Mouse (Mus musculus) frontal cortex, postnatal 14 days (tissue): ENCODE data around the gene Oit1.
A peak's percentile ranks its signal among the peaks of the same experiment; 100 is the strongest.

ENCODE experiments used
- DNase-seq, 2 experiments: peaks; one replicate each; pipeline ENCODE4 v3.0.0; 2022; ENCODE audit warnings: low spot score in 2 of 2

The Oit1 gene

DNA sequence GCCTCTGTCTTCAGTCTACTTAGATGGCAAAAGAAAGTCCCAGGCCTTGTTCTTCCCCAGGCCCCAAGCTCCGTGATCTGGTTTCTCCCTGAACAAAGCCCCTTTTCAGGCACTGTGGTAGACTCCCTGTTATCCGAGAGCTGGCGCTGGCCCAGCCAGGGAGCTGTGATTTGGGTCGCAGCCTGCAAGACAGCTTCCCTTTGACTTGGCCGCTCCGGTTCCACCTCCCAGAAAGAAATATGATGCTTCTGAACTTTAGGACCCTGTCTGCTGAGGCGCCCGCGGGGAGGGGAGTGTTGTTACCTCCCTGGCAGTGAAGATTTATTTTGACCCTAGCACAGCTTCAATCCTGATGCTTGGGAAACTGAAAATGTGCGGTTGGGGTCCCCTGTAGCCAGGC is 42.6 kb downstream of the Oit1 start:
- no peak for DNase-seq

DNA sequence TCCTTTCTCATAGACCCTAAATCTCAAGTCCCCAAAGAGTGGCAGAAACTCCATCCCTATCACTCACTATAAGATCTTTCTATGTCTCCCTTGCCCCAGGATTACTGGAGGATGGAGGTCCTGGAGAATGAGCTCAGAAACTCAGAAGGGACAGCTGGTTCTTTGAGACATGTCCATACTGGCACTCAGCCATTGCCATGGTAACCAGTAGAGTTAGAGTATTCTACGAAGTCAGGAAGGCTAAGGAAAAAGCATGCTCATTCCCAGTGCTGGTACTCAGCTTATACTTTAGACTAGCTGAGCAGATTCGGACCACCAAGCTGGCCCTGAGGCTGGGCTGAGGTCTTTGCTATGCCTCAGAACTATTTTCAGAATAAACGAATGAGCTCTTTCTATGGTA is 44.0 kb downstream of the Oit1 start:
- DNase-seq, result no peak

DNA sequence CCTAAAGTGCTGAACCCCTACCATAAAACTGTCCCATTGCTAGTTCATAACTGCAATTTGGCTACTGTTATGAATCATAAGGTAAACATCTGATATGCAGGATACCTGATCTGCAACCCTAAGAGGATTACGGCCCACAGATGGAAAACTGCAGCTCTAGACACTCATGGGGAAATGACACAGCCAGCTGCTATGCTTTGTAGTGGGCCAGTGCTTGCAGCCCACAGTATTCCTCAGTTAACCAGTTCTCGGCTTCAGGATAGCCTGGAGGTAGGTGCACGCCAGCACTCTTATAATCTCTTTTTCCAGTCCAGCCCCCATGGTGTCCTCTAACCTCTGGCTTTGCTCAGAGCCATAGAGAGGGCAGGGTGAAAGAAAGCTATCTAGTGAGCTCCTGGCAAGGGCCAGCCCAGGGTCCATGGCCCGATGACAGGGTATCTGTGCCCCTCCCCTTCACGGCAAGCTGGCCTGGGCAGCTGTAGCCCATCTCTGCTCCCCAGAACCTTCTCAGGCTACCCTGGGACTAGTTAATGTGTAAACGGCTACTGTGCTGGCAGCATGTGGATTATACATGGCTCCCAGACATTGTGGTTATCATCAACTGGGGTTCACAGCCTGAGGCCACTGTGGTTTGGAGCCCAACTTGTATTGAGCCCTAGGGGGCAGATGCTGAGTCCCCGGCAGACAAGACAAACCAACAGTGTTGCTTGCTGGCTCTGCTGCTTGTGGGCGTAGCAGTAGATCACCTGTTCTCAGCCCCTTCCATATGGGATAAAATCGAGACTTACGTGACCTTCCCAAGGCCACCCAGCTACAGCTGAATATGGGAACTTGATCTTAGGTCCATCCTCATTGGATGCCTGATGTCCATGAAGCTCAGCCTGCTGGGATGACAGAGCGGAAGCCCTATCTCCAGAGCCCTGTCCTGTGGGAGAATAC is 46.0 kb downstream of the Oit1 start:
- no peak for DNase-seq

DNA sequence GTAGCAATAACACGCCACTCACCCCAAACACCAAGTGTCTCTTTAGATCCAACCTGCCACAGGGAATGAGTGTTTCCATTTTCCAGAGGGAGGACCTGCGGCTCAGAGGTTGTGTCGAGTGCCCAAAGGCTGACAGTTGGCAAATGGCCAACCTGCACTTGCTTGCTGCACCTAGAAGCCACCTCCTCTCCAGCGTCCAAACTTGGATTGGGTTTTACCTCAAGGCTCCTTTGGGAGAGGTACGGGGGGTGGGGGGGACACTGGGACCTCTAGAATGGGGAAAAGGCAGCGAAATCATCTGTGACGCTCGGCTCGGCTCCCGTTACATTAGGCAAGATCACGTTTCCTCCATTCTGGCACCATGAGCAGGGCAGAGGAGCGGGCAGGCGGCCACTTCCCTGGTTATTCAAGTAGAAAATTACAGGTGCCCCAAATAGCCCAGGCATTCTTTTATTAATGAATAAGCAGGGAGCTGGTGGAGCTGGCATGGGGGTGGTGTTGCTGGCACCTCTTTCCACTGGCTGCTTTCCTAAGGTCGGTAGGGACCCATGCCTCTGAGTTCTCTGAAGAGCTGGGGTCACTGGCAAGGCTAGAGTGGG is 47.1 kb downstream of the Oit1 start:
- no peak for DNase-seq

DNA sequence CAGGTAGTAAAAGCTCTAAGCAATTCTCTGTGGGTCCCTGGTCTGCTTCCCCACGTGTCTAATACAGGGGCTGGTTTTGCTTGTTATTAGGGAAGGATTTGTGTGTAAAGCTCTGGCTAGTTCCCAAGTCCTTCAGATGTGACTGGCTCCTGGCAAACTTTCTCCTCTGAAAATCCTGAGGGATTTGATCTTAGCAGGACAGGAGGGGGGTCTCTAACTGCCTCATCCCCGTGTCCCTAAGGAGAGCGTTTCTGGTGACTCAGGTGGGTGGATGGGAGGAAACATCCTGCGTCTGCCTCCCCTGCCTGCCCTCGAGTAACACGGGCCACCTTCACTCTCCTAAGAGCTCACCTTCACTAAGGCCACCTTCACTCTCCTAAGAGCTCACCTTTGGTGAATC is 48.2 kb downstream of the Oit1 start:
- no peak for DNase-seq

DNA sequence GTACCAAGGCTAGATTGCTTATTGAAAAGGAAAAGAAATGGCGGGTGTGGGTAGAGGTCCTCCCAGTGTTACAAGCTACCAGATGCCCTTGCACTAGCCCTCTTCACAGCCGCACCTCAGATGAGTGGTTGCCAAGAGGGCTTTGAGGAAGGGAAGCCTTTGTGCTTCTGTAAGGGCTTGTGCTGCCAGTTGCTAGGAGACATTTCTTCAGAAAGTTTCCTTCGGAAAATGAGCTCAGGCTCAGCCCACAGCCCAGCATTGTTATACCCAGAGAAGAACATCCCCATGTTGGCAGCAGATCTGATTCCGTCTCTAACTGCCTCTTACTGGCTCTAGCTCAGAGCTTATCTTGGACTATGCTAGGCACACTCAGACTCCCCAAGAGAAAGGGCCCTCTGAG is 49.0 kb downstream of the Oit1 start:
- no peak for DNase-seq

DNA sequence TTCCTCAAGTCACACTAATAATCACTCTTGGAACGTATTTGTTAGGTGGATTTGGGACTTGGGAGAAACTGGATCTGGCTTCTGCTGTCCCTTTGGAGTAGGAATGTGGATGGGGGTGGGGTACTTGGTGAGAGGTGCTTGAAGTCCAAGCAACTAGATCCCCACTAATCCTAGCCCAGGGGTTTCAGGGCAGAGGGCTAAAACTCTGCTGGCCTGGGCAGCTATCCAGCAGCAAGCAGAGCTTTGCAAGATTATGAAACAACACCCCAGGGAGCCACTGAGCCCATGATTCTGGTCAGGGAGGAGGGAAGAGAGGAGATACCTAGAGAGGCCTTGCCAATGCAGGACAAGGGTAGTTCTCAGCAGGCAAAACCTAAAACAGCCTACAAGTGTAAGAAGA is 51.2 kb downstream of the Oit1 start:
- DNase-seq, result no peak

DNA sequence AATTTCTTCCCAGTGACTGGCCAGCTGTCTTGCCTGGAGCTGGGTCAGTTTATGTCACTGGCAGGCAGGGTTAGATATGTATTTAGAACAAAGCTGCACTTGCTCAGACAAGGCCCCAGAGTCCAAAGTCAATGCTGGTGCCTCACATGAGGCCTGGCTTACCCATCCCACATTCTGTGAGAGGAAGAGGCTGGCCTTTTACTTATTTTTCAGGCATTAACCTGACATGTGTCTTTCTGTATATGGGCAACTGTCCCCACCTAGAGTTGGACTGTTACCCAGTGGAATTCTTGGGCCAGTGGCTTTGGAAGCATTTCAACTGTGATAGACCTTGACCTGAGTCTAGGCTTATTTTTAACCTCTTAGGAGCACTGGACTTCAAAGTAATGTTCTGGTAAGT is 51.6 kb downstream of the Oit1 start:
- no peak for DNase-seq

DNA sequence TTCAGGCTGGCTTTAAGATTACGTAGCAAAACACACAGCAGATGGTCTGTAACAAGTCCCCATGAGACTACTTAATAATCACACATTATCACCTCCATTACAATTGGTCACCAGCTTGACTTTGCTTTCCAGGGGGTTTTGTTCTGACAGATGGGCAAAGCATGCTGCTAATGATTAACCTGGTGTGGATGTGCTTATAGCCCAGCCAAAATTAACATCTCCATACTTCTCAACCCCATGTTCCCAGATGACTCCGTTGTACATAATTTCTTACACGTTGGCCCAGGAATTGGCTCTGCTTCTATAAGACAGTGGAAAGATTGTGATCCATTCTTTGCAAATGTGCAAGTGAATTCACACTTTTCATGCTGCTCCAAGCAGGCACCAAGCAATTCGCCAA is 52.8 kb downstream of the Oit1 start:
- no peak for DNase-seq

DNA sequence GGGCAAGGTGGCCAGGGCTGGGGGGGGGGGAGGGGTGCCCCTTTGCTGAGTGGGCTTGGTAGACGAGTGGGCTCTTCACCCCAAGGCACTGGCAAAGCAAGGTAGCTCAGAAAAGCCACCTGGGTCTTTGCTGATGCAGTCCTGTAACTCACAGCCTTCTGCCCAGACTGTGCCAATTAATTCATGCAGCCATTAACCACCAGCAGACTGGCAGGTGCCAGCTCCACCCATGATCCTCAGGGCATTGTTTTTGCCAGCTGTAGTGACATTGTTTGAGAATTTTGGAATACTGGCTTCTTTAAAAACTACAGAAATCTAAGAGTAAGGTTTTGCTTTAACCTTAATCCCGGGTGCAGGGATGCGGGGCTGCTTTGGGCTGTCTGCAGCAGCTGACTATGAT is 58.0 kb downstream of the Oit1 start:
- no peak for DNase-seq

DNA sequence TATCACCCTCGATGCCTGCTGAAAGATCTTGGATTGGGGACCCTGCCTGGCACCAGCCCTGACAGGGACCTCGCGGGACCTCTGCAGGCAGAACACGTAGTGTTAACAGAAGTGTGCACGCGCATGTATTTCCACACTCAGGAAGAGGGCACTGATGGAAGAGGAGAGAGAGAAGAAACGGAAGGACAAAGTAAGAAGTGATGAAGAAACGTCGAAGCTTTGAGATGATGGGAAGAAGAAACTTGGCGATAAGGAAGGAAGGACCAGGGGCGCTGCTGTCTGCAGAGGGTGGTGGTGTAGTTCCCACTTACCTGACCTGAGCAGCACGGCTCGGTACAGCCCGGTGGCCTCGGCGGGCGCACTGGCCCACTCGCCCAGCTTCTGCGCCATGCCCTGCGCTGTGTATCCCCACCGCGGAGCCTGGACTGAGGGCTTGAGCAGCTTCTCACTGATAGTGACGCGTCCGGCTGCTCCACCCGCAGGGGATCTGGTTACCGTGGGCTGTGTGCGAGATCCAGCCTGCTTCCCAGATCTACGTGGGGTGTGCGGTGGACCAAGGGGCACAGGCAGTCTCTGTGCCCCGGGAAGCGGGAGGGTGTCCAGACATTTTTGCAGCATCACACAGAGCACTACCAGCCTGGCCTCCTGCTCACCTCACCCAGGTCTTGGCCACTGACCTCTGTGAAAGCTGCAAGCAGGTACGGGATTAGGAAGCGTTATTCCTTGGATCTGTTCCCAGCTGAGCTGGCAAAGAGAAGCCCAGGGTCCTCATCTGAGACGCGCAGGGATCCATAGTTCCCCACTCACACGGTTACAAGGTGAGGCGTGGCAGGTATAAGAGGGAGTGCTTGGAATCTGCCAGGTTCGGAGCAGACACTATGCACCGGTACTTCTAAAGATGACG is 61.1 kb downstream of the Oit1 start, which contains the start of gene Fam107a:
TSS of gene Fam107a (minus strand) at position 830 of the 904 bp plus-strand sequence.
- DNase-seq, result no peak

DNA sequence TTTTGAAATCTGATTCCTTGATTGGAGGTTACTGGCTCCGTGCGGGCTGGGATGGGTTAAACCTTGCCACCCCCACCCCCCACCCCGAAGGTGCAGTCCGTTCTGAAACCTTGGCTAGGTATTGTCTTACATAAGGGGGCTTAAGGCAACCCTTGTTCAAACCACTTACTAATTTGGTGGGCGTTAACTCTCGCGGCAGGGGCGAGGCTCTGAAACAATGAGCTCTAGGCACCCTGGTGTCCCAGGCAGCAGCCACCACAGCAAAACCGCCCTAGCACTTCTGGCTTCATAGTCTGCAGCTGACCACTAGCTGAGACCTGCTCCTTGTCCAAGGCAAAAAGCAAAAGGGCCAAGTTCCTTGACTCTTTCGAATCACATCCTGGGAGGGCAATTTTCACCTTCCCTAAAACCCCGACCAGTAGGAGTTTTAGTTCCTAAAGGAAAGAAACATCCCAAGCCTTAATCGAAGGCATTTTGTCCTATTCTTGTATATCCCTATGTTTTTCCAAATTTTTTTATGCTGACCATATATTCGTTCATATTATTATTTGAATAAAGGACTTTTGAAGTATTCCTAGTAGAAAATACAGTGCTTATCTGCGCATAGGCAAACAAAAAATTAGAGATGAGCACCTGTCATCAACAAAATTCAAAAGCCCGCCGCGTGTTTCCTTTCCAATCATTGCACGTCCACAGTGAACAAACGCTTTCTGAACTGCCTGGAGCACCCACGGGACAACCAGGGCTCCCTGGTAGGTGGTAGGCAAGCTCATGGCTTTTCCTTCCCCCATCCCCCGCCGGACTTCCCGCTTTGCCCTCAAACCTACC is 62.0 kb downstream of the Oit1 start:
- DNase-seq, result no peak

DNA sequence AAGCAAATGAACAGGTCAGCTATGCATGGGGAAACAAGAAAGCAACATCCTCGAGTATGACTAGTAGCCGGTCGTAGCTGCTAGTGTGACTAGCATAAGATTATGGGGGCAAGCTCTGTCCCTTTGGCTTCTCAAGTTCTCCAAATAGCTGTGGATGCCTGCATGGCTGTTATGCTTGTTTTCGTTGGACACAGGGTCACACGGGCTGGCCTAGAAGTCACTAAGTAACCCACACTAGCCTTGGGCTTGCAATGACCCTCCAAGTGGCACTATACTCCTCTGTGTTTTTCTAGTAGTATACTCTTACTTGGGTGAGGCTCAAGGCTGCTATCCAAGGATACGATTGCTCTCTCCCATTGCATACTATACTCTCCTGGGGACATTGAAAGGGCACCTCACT is 63.4 kb downstream of the Oit1 start:
- no peak for DNase-seq

DNA sequence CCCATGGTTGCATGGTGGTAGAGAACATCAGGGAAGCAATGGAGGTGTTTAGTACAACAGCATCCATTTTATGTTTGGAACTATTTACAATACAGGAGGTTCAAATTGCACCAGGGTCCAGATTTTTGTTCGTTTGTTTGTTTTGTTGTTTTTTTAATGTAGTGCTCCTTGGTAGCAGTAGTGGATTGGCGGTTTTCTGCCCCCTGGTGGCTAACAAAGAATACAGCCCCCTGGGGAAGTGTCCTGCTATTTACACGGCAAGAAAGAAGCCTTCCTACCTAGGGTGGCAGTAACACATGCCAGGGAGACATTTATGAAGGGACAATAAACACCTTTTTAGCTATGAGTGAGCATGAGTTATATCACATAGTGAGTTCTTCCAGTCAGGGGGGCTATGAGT is 64.0 kb downstream of the Oit1 start:
- DNase-seq, result no peak

DNA sequence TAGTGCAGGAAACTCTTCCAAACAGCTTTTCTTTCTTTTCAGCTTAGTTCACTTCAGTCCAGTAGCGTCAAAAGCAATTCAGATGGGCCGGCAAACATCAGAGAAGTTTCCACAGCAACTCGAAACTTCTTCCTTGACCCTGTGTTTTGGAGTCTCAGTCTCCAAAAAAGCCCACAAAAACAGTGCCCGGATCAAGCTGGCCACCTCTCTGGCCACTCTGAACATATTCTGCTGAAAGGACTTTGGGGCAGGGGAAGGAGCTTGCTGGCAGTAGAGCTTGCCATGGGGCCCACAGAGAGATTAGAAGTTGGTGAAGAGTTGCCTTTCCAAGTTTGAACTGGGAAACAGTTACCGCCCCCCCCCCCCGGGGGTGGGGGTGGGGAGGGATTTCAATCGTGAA is 64.7 kb downstream of the Oit1 start:
- peak in 1 of 2 experiments; percentile 40 for DNase-seq

DNA sequence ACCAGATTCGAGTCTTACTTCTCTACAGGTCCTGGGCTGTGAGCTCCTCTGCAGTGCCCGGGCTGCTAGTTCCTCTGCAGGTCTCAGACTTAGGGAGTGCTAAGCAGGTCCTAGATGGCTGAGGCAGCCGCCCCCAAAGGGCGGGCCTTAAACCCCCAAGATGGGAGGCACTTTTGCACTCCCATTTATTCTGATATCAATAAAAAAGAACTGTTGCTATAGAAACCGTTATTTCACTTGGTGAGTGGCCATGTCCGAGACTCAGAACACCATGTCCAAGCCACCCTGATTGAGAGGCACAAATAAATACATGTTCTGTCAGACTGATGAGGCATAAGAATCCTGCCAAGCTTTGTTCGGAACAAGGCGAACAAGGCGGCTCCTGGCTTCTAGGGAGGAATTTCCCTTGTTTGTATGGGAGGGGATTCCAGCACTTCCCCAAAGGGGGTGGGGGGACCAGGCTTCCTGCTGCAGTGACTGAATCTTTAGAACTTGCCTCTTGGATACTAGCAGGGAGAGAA is 68.9 kb downstream of the Oit1 start:
- peak; percentile 26 to 28 for DNase-seq

DNA sequence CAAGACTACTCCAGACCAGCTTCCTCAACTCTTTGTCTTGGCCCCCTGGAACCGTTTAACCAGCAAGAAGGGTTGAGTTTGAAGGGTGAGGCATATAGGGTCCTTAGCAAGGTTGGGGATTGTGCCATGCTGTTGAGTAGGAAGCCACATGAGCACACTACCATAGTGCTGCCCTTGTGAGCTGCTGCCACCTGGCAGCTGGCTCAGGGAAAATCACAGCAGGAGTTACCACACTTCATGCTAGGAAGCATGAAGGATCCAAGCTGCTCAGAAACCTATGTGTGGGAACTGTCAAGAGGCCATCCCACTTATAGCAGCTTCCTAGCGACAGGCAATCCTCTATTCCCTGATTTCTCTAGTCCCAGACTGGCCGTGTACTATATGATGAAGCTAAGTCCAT is 69.9 kb downstream of the Oit1 start:
- DNase-seq, result no peak

DNA sequence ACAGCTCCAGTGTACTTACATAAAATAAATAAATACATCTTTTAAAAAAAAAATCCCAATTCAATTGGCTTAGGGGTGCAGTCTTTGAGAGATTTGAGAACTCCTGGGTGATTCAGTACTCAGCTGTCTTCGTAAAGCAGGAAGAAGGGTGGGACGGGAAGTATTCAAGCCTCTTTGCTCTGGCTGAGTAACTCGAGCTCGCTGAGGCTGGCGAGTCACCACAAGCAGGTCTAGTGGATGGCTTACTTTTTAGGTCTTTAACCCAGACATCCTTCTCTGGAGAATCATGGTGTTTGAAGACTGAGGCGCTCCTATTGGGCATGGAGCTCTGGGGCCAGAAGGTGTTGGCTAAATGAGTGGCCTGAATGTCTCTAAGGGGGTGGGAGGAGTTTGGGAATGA is 71.7 kb downstream of the Oit1 start:
- DNase-seq, result no peak

DNA sequence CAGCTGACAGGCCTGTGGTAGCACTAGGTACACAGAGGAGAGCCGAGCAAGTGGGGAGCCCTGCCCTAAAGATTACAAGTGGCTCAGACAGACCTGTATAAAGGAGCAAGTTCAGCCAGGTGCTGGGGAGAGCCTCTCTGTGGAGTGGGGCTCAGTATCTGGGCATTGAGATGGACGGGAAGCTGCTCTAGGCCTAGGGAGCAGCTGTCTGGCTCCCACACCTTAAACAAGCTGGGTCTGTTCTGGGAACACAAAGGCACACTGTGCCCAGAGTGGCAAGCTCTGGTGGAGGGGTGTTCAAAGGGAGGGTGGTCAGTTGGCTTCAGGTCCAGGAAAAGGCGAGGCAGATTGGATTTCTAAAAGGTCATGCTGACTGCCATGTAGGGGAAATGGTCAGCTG is 73.5 kb downstream of the Oit1 start:
- no peak for DNase-seq

DNA sequence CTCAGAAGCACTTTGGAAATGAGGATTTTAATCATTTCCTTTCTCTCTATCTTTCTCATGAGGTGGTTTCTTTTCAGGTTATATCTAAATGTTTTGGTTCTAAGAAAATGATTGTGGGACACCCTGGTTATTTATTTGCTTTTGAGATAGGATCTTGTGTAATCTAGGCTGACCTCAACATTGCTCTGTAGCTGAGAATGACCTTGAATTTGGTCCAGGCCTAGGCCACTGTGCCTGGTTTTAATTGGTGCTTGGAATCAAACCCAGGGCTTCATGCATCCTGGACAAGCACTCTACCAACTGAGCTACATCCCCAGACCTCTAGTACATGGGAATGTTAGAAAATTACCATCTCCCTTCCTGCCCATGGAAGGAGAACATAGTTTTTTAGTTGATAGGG is 74.5 kb downstream of the Oit1 start:
- DNase-seq, result no peak

DNA sequence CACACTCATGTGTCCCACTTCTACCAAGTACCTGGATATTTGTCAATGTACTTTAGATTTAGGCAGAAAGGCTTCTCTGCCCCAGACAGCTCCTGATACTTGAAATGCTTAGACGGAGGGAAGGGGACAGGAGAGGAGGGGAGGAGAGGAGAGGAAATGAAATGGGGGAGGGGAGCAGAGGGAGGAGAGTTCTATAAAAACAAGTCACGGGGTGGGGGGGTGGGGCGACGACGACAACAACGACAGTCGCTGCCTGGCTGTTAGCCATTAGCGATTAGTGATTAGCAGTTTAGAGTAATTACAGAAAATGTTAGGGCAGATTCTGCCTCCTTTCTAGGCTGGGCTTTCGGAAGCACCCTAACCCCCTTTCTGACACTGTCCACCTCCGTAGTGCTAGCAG is 75.9 kb downstream of the Oit1 start:
- no peak for DNase-seq
